Mouse (Mus musculus) MEL (cell line): ENCODE results near the gene Zfp462. TPM values are rescaled to one million over a fixed set of nuclear protein-coding genes. Genes with fewer than 3 reads are reported as not detected.

Experiments used
- DNase-seq: peaks from one replicate; pipeline ENCODE4 v3.0.0; 2011; ENCODE audit warnings: low read depth, low spot score
- H3K27ac ChIP-seq: 2 replicates; pipeline ENCODE4 v1.5.1; 2012; ENCODE audit warnings: low read depth, mild to moderate bottlenecking, control low read depth, low read length, moderate library complexity; ENCODE audit not compliant: control insufficient read depth
- H3K27me3 ChIP-seq, 2 experiments: fragments of 150-350 bp in 1 of 2; sonication (generic) in 1 of 2; 2 replicates each; pipeline ENCODE4 v1.6.1; 2012; ENCODE audit warnings: low read length in 2 of 2, mild to moderate bottlenecking in 2 of 2, improper control_type of control experiment in 1 of 2, moderate library complexity in 1 of 2; ENCODE audit not compliant: insufficient read depth in 2 of 2, control insufficient read depth in 1 of 2
- H3K36me3 ChIP-seq, 2 experiments: 2 replicates each; pipeline ENCODE4 v1.6.1; 2012 to 2014; ENCODE audit warnings: low read length in 2 of 2, improper control_type of control experiment in 1 of 2, inconsistent platforms in 1 of 2, mild to moderate bottlenecking in 1 of 2; ENCODE audit not compliant: insufficient read depth in 2 of 2, control insufficient read depth in 1 of 2
- H3K4me1 ChIP-seq, 2 experiments: fragments of 150-350 bp in 1 of 2; sonication (generic) in 1 of 2; 2 replicates each; pipeline ENCODE4 v1.6.1; 2012; ENCODE audit warnings: low read length in 2 of 2, improper control_type of control experiment in 1 of 2, mild to moderate bottlenecking in 1 of 2; ENCODE audit not compliant: insufficient read depth in 2 of 2, control insufficient read depth in 1 of 2
- H3K4me3 ChIP-seq, 2 experiments: fragments of 150-350 bp in 1 of 2; sonication (generic) in 1 of 2; 2 replicates each; pipeline ENCODE4 v1.5.1; 2012; ENCODE audit warnings: low read depth in 2 of 2, low read length in 2 of 2, mild to moderate bottlenecking in 2 of 2, moderate library complexity in 2 of 2, control low read depth in 1 of 2, improper control_type of control experiment in 1 of 2; ENCODE audit not compliant: control insufficient read depth in 1 of 2, insufficient read depth in 1 of 2
- H3K79me2 ChIP-seq: 2 replicates; pipeline ENCODE4 v1.6.1; 2012; ENCODE audit warnings: mild to moderate bottlenecking, low read length, moderate library complexity; ENCODE audit not compliant: control insufficient read depth, poor library complexity, insufficient read depth
- H3K9ac ChIP-seq: 2 replicates; pipeline ENCODE4 v1.6.1; 2012; ENCODE audit warnings: low read depth, mild to moderate bottlenecking, control low read depth, low read length, moderate library complexity; ENCODE audit not compliant: control insufficient read depth, poor library complexity, severe bottlenecking
- H3K9me3 ChIP-seq: fragments of 150-350 bp; sonication (generic); replicated peaks from 2 replicates; pipeline ENCODE4 v1.6.1; 2012; ENCODE audit warnings: mild to moderate bottlenecking, low read length, improper control_type of control experiment, moderate library complexity; ENCODE audit not compliant: insufficient read depth
- BHLHE40 ChIP-seq: IDR thresholded peaks from 2 replicates; pipeline ENCODE4 v1.6.1; 2012; ENCODE audit warnings: low read depth, mild to moderate bottlenecking, inconsistent platforms, low read length, improper control_type of control experiment, borderline replicate concordance
- CTCF ChIP-seq, 3 experiments: IDR thresholded peaks in 2 of 3; conservative IDR thresholded peaks in 1 of 3; 2 replicates each; pipeline ENCODE4 v1.5.1; 2011 to 2012; ENCODE audit warnings: low read length in 3 of 3, low read depth in 2 of 3, mild to moderate bottlenecking in 2 of 3, improper control_type of control experiment in 1 of 3, inconsistent platforms in 1 of 3, mixed read lengths in 1 of 3, moderate library complexity in 1 of 3; ENCODE audit not compliant: control insufficient read depth in 1 of 3, insufficient read depth in 1 of 3, poor library complexity in 1 of 3, severe bottlenecking in 1 of 3
- E2F4 ChIP-seq: IDR thresholded peaks from 2 replicates; pipeline ENCODE4 v1.6.1; 2011; ENCODE audit warnings: low read depth, low read length, improper control_type of control experiment, borderline replicate concordance
- EP300 ChIP-seq, 2 experiments: IDR thresholded peaks; 2 replicates each; pipeline ENCODE4 v1.6.1; 2011; ENCODE audit warnings: improper control_type of control experiment in 2 of 2, low read length in 2 of 2, low read depth in 1 of 2, mild to moderate bottlenecking in 1 of 2
- ETS1 ChIP-seq: IDR thresholded peaks from 2 replicates; pipeline ENCODE4 v1.6.1; 2012; ENCODE audit warnings: low read depth, mild to moderate bottlenecking, inconsistent platforms, low read length, improper control_type of control experiment, moderate library complexity
- GABPA ChIP-seq: IDR thresholded peaks from 2 replicates; pipeline ENCODE4 v1.6.1; 2012; ENCODE audit warnings: low read depth, mild to moderate bottlenecking, inconsistent platforms, low read length, improper control_type of control experiment, moderate library complexity
- GATA1 ChIP-seq: IDR thresholded peaks from 2 replicates; pipeline ENCODE4 v1.6.1; 2011; ENCODE audit warnings: low read depth, low read length, improper control_type of control experiment
- HCFC1 ChIP-seq: IDR thresholded peaks from 2 replicates; pipeline ENCODE4 v1.6.1; 2012; ENCODE audit warnings: low read depth, mild to moderate bottlenecking, inconsistent platforms, low read length, improper control_type of control experiment, moderate library complexity
- JUND ChIP-seq: IDR thresholded peaks from 2 replicates; pipeline ENCODE4 v1.6.1; 2011; ENCODE audit warnings: low read depth, mild to moderate bottlenecking, improper control_type of control experiment, low read length
- KAT2A ChIP-seq: conservative IDR thresholded peaks from 2 replicates; pipeline ENCODE4 v1.6.1; 2012; ENCODE audit warnings: low read depth, low read length, improper control_type of control experiment, inconsistent platforms
- MAX ChIP-seq: IDR thresholded peaks from 2 replicates; pipeline ENCODE4 v1.6.1; 2011; ENCODE audit warnings: low read length, improper control_type of control experiment
- MYB ChIP-seq: IDR thresholded peaks from 2 replicates; pipeline ENCODE4 v1.6.1; 2011; ENCODE audit warnings: mild to moderate bottlenecking, low read depth, low read length, improper control_type of control experiment
- NRF1 ChIP-seq: IDR thresholded peaks from 2 replicates; pipeline ENCODE4 v1.6.1; 2014; ENCODE audit warnings: low read depth, mild to moderate bottlenecking, inconsistent platforms, low read length, improper control_type of control experiment, moderate library complexity; ENCODE audit not compliant: poor library complexity, insufficient read depth, severe bottlenecking
- POLR2A ChIP-seq, 2 experiments: IDR thresholded peaks; 2 replicates each; pipeline ENCODE4 v1.6.1; 2011 to 2012; ENCODE audit warnings: low read length in 2 of 2, mild to moderate bottlenecking in 2 of 2, control low read depth in 1 of 2, improper control_type of control experiment in 1 of 2, low read depth in 1 of 2, moderate library complexity in 1 of 2; ENCODE audit not compliant: control insufficient read depth in 1 of 2, insufficient read depth in 1 of 2, poor library complexity in 1 of 2
- RAD21 ChIP-seq: IDR thresholded peaks from 2 replicates; pipeline ENCODE4 v1.6.1; 2011; ENCODE audit warnings: mild to moderate bottlenecking, low read depth, low read length, improper control_type of control experiment
- RCOR1 ChIP-seq: IDR thresholded peaks from 2 replicates; pipeline ENCODE4 v1.6.1; 2012; ENCODE audit warnings: low read depth, mild to moderate bottlenecking, inconsistent platforms, low read length, improper control_type of control experiment
- SIN3A ChIP-seq: IDR thresholded peaks from 2 replicates; pipeline ENCODE4 v1.6.1; 2012; ENCODE audit warnings: low read length, improper control_type of control experiment, inconsistent platforms
- SMC3 ChIP-seq: IDR thresholded peaks from 2 replicates; pipeline ENCODE4 v1.6.1; 2011; ENCODE audit warnings: low read depth, low read length, improper control_type of control experiment
- TBP ChIP-seq: IDR thresholded peaks from 2 replicates; pipeline ENCODE4 v1.8.0; 2011; ENCODE audit warnings: low read depth, low read length, improper control_type of control experiment
- TCF12 ChIP-seq: IDR thresholded peaks from 2 replicates; pipeline ENCODE4 v1.6.1; 2014; ENCODE audit warnings: low read depth, mild to moderate bottlenecking, inconsistent platforms, low read length, improper control_type of control experiment, moderate library complexity
- ZMIZ1 ChIP-seq: IDR thresholded peaks from 2 replicates; pipeline ENCODE4 v1.6.1; 2012; ENCODE audit warnings: low read depth, mild to moderate bottlenecking, inconsistent platforms, low read length, improper control_type of control experiment, moderate library complexity
- polyA plus RNA-seq, 2 experiments: library from polyadenylated mRNA; stranded (reverse) in 1 of 2; unstranded in 1 of 2; fragments of >175 nt in 1 of 2; fragments of >200 nt in 1 of 2; gene quantifications; 2 replicates each; pipeline versions ENCODE4 v1.2.1 to v1.2.4; 2012; ENCODE audit warnings: low replicate concordance in 2 of 2, low read depth in 1 of 2; ENCODE audit not compliant: insufficient read length in 2 of 2, insufficient read depth in 1 of 2, missing spikeins in 1 of 2
- total RNA-seq: library from RNA; depleted of rRNA; stranded (reverse); fragments of 300-350 nt; gene quantifications from 2 replicates; pipeline ENCODE4 v1.2.3, GENCODE M21; 2012

Gene Zfp462
- total and polyA plus RNA-seq, 3 experiments, result not detected

- Histone ChIP-seq H3K27me3 (no peaks in the 10 kb centered on the region), H3K4me1 (no peaks in the 10 kb centered on the region), H3K9me3 (no peaks in the 10 kb centered on the region), H3K4me3 (no peak overlapping the region), H3K9ac (no peak overlapping the region), H3K36me3 (no peaks in the 10 kb centered on the region), H3K79me2 (no peaks in the 10 kb centered on the region), H3K27ac (no peak overlapping the region)
- no peak for TF ChIP-seq CTCF (IDR thresholded peaks at IDR 0.05 in 2 of 3, conservative IDR thresholded peaks at IDR 0.05 in 1 of 3; ENCODE audit: control insufficient read depth in 1 of 3, insufficient read depth in 1 of 3, low read depth in 2 of 3, low read length in 3 of 3, poor library complexity in 1 of 3, severe bottlenecking in 1 of 3)
- no peak for TF ChIP-seq TCF12
- no peak for TF ChIP-seq MAX
- no peak for TF ChIP-seq MYB
- TF ChIP-seq E2F4, result no peak
- TF ChIP-seq KAT2A, result no peak
- TF ChIP-seq EP300 (IDR thresholded peaks at IDR 0.05; ENCODE audit: low read depth in 1 of 2, low read length in 2 of 2), result no peak
- TF ChIP-seq SIN3A, result no peak
- no peak for TF ChIP-seq ZMIZ1
- no peak for TF ChIP-seq SMC3
- TF ChIP-seq GATA1, result no peak
- TF ChIP-seq JUND, result no peak
- no peak for TF ChIP-seq POLR2A (IDR thresholded peaks at IDR 0.05; ENCODE audit: control insufficient read depth in 1 of 2, insufficient read depth in 1 of 2, low read depth in 1 of 2, low read length in 2 of 2, poor library complexity in 1 of 2)
- no peak for TF ChIP-seq NRF1
- DNase-seq, result no peak
Measured at GRCm38 (mm10) chr4:54947991-54948615, 3.3 kb downstream of the Zfp462 start.

DNA sequence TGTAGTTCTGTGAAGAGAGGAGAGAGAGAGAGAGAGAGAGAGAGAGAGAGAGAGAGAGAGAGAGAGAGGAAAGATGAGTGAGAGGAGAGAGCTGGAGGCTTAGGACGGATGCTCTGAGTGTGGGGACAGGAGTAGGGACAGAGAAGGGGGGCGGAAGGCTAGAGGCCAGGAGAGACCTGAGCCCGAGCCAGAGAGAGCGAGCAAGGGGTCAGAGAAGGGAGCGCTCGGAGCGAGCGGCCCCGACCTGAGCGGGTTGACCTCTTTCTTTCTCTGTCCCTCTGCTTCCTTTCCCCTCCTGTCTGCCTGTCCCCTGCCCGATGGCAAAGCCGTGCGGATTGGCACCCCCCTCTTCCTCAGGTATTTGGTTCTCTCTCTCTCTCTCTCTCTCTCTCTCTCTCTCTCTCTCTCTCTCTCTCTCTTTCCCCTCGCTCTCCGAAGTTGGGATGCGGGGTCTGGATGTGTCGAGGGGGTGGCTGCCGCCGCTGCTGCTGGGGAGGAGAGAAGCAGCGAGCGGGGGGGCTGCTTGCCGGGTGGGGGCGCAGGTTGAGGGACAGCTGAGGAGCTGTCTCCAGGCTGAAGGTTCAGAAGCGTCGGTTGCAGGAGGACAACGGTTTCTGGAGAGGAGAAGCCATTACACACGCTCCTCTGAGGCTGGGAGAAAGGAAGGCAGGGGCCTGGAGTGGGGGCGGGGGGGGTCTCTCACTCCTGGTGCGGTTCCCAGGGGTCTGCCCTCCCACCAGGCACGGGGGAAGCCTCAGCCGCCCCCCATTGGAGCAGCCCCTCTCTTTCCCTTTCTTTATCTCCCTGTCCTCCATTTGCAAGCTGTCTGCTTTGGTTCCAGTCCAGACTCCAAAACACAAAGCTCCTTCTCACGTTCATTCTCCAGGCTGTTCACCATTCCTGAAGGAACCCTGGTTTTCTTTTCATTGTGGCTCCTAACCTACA, 4.0 kb downstream of the Zfp462 start:
- DNase-seq, result no peak
- TF ChIP-seq RCOR1 (no peak), BHLHE40 (no peak), HCFC1 (no peak), RAD21 (no peak), TBP (no peak), KAT2A (no peak), ETS1 (no peak), MYB (no peak), GABPA (no peak)
- Histone ChIP-seq H3K9me3 (no peaks in the 10 kb centered on the region), H3K79me2 (no peaks in the 10 kb centered on the region), H3K4me1 (no peaks in the 10 kb centered on the region), H3K36me3 (no peaks in the 10 kb centered on the region), H3K9ac (no peak overlapping the region), H3K27me3 (no peaks in the 10 kb centered on the region), H3K4me3 (no peak overlapping the region), H3K27ac (no peak overlapping the region)
